Mouse (Mus musculus) limb, embryonic 15.5 days (tissue): ENCODE results near the gene Fam169b. TPM values are rescaled to one million over a fixed set of nuclear protein-coding genes. Genes with fewer than 3 reads are reported as not detected.

Experiments
- ATAC-seq: fragments of 200-750 bp; cut with Nextera tagmentation; 2 replicates; pipeline ENCODE4 v1.8.0; 2017; ENCODE audit warnings: low read depth, moderate TSS enrichment; ENCODE audit not compliant: insufficient number of reproducible peaks, low FRiP score, low TSS enrichment
- H3K27ac ChIP-seq: fragments of 300-500 bp; sonication (generic); 2 replicates; pipeline ENCODE4 v1.5.1; 2015; ENCODE audit warnings: moderate library complexity, mild to moderate bottlenecking, inconsistent platforms
- H3K27me3 ChIP-seq: fragments of 300-500 bp; sonication (generic); 2 replicates; pipeline ENCODE4 v1.6.1; 2015; ENCODE audit warnings: inconsistent platforms
- H3K36me3 ChIP-seq: fragments of 300-500 bp; sonication (generic); 2 replicates; pipeline ENCODE4 v1.6.1; 2015; ENCODE audit warnings: inconsistent platforms
- H3K4me1 ChIP-seq: fragments of 300-500 bp; sonication (generic); 2 replicates; pipeline ENCODE4 v1.6.1; 2015; ENCODE audit warnings: inconsistent platforms
- H3K4me2 ChIP-seq: fragments of 300-500 bp; sonication (generic); 2 replicates; pipeline ENCODE4 v1.6.1; 2015; ENCODE audit warnings: mild to moderate bottlenecking, inconsistent platforms
- H3K4me3 ChIP-seq: fragments of 300-500 bp; sonication (generic); 2 replicates; pipeline ENCODE4 v1.5.1; 2015; ENCODE audit warnings: mild to moderate bottlenecking, inconsistent platforms
- H3K9ac ChIP-seq: fragments of 300-500 bp; sonication (generic); 2 replicates; pipeline ENCODE4 v1.6.1; 2015; ENCODE audit warnings: inconsistent platforms
- H3K9me3 ChIP-seq: fragments of 300-500 bp; sonication (generic); 2 replicates; pipeline ENCODE4 v1.6.1; 2016; ENCODE audit warnings: inconsistent platforms
- WGBS: fragments of 180-500 bp; shearing (Covaris S2); methylation state at CpG from one replicate; pipeline ENCODE4 v1.1.7; 2015; 5-methylcytosine and 5-hydroxymethylcytosine counted together
- polyA plus RNA-seq: library from polyadenylated mRNA; unstranded; fragments of >200 nt; fragmentation: Nextera tagmentation; extraction: Ambion mirVana; gene quantifications from 2 replicates; pipeline ENCODE4 v1.2.1, GENCODE M21; 2015

Fam169b gene
- polyA plus RNA-seq, 1 experiment from 2014 or later, result 0.96 TPM

DNA sequence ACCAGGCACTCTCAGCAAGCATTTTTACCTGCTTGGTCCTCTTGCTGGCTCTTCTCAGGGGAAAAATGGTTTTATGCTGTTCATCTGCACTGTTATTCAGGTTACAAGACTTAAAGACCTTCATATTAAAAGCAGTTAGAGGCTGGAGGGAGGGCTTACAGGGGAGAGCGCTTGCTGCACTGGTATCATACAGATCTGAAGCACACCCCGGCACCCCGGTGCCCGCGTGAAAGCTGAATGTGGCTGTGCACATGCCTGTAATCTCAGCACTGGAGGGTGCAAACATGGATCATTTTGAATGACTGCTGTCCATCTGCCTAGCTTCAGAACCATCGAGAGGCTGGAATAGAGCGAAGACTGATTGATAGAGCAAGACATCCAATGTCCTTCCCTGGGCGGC lies 15.4 kb downstream of the Fam169b start:
- ATAC-seq, result no peak
- peaks cover 15% of the 10 kb centered on the region; the same call in 1 of the 2 replicates for H3K4me1 ChIP-seq
- H3K4me3 ChIP-seq, result no peak overlapping the region
- no peaks in the 10 kb centered on the region for H3K9me3 ChIP-seq
- 88% methylated on average over 8 of the region's 8 CpGs for WGBS
- H3K27ac ChIP-seq, result no peak overlapping the region
- no peak overlapping the region for H3K9ac ChIP-seq
- no peak overlapping the region for H3K4me2 ChIP-seq
- H3K36me3 ChIP-seq, result no peaks in the 10 kb centered on the region
- H3K27me3 ChIP-seq, result no peaks in the 10 kb centered on the region

DNA sequence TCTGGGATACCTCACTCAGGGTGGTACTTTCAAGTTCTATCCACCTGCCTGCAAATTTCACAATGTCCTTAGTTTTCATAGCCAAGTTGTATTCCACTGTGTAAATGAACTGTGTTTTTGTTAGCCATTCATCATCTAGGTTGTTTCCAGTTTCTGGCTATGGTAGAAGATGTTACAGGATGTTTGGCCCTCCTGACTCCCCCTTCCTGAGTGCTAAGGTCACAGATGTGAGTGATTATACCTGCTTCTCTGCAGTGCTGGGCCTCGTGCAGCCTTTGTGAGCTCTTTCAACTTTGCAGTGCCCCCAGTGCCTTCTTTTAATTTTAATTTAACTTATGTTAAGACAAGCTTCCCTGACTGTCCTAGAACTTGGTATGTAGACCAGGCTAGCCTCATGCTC lies 18.0 kb downstream of the Fam169b start:
- Histone ChIP-seq H3K4me3 (no peak overlapping the region), H3K9ac (no peak overlapping the region), H3K27ac (no peak overlapping the region), H3K4me2 (no peak overlapping the region), H3K9me3 (no peaks in the 10 kb centered on the region), H3K27me3 (no peaks in the 10 kb centered on the region), H3K36me3 (no peaks in the 10 kb centered on the region), H3K4me1 (peaks cover 5% of the 10 kb centered on the region; the same call in 1 of the 2 replicates)
- 53% methylated on average over 1 of the region's 1 CpGs for WGBS
- no peak for ATAC-seq

DNA sequence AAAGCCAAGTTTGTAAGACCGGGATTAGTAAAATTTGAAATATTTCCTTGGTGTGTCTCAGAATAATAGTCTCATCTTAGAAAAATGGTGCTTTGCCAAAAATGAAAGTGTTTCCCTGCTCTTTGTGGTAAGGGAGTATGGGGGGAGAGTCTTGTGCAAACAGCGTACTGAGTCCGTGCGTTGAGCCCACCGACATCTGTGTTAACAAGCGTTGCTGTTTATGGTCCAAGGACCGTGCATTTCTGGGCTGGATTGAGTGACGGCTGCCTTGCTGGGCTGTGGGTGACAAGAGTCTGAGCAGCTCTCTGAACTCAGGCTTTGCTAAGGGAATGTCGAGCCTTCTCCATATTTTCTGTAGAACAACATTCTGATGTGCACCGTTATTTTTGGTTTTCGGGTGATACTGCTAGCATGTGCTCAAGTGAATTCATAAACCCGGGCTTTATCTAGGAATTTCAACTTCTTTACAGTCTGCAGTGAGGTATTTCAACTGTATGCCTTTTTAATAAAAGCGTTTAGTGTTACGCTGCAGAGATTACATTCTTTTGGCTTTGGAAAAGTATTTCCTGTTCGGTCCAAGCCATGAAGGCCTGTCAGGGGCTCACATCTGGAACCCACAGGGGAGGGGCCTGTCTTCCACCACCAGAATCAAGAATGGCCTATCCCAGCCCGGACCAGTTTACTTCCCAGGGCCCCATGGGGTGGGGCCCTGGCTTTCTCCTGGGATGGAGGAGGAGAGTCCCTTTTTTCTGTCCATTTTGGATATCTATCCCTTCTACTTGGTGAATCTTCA lies 20.6 kb downstream of the Fam169b start:
- WGBS, result 24% methylated on average over 16 of the region's 16 CpGs
- H3K9me3 ChIP-seq, result no peaks in the 10 kb centered on the region
- H3K27me3 ChIP-seq, result no peaks in the 10 kb centered on the region
- peak overlapping the region; percentile 28; the same call in 1 of the 2 replicates for H3K4me2 ChIP-seq
- H3K27ac ChIP-seq, result peak overlapping the region; percentile 82
- no peak overlapping the region for H3K4me3 ChIP-seq
- no peaks in the 10 kb centered on the region for H3K36me3 ChIP-seq
- H3K4me1 ChIP-seq, result peaks cover 2% of the 10 kb centered on the region; the same call in 1 of the 2 replicates
- H3K9ac ChIP-seq, result no peak overlapping the region
- ATAC-seq, result peak; percentile 69

DNA sequence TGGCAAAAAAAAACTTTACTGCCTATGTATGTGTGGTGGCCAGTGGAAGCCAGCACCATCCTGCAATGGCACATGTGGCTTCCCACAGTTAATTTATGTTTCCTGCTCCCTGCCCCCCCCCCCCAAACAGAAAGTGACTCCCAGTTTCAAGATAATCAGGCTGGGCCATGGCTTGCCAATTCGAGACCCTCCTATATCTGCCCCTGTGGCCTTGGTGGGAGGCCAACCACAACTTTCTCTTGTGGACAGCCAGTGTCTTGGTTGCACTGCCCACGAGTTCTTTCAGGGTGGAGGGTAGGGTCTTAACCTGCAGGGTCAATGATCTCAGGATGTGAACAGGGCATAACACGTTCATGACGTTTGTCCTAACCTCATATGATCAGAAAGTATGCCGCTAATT lies 22.8 kb downstream of the Fam169b start:
- ATAC-seq, result no peak
- Histone ChIP-seq H3K4me3 (no peak overlapping the region), H3K4me2 (no peak overlapping the region), H3K4me1 (peaks cover 6% of the 10 kb centered on the region), H3K27me3 (no peaks in the 10 kb centered on the region), H3K36me3 (no peaks in the 10 kb centered on the region), H3K9me3 (no peaks in the 10 kb centered on the region), H3K27ac (no peak overlapping the region), H3K9ac (no peak overlapping the region)
- WGBS, result 86% methylated on average over 5 of the region's 5 CpGs

DNA sequence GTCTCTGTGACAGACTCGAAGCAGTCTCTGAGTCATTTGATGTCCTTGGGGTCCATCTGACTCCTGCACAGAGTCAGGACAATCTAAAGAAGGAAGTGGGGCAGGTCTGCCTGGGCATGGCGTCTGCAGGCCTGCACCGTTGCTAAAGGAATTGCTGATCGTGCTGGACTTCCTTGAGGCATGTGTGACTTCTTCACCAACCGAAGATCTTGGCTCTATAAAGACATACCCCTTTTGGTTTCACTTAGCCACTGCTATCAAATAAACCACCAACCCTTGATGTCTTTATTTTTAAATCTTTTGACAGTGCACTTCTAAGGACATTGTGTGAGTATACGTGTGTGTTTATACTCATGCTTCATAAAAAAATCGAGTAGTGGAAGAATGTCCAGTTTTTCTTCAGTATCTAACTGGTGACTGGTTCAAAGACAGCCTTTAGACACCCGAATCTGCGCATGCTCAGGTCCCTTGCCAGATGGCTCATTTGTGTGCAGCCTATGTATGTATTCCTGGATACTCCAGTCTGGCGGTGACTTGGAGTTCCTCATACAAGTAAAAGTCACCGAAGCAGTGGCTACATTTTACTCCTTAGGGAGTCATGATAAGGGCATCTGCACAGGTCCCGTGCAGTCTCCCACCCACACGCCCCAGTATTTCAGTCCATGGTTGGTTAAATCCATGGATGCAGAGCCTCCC lies 24.9 kb downstream of the Fam169b start:
- H3K27ac ChIP-seq, result no peak overlapping the region
- no peak overlapping the region for H3K4me2 ChIP-seq
- no peaks in the 10 kb centered on the region for H3K36me3 ChIP-seq
- H3K27me3 ChIP-seq, result no peaks in the 10 kb centered on the region
- 74% methylated on average over 13 of the region's 13 CpGs for WGBS
- H3K9ac ChIP-seq, result no peak overlapping the region
- ATAC-seq, result no peak
- peaks cover 16% of the 10 kb centered on the region for H3K4me1 ChIP-seq
- no peaks in the 10 kb centered on the region for H3K9me3 ChIP-seq
- no peak overlapping the region for H3K4me3 ChIP-seq

DNA sequence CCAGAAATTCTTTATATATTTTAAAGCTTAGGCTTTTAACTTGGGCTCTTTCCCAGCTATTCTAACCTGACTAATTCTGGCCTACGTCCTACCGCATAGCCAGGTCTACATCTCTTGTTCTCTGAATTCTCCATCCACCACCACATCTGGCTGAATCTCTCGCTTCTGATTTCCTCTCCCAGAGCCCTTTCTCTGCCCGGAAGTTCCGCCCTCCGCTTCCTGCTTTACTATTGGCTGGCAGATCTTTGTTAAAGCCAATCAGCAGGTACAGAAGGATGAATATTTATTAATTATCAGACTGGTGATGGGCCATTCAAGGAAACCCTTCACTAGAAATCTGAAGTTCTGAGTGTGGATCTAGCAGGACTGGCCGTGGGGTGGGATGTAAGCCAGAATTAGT lies 27.5 kb downstream of the Fam169b start:
- WGBS, result 61% methylated on average over 7 of the region's 7 CpGs
- Histone ChIP-seq H3K27me3 (no peaks in the 10 kb centered on the region), H3K4me3 (peak overlapping the region; percentile 14), H3K9ac (no peak overlapping the region), H3K4me2 (0 out of 2 replicates have a peak overlapping the region, but pooled peaks have one; percentile 5), H3K27ac (no peak overlapping the region; the same call in 1 of the 2 replicates), H3K9me3 (no peaks in the 10 kb centered on the region), H3K4me1 (peaks cover 24% of the 10 kb centered on the region), H3K36me3 (no peaks in the 10 kb centered on the region)
- no peak for ATAC-seq

DNA sequence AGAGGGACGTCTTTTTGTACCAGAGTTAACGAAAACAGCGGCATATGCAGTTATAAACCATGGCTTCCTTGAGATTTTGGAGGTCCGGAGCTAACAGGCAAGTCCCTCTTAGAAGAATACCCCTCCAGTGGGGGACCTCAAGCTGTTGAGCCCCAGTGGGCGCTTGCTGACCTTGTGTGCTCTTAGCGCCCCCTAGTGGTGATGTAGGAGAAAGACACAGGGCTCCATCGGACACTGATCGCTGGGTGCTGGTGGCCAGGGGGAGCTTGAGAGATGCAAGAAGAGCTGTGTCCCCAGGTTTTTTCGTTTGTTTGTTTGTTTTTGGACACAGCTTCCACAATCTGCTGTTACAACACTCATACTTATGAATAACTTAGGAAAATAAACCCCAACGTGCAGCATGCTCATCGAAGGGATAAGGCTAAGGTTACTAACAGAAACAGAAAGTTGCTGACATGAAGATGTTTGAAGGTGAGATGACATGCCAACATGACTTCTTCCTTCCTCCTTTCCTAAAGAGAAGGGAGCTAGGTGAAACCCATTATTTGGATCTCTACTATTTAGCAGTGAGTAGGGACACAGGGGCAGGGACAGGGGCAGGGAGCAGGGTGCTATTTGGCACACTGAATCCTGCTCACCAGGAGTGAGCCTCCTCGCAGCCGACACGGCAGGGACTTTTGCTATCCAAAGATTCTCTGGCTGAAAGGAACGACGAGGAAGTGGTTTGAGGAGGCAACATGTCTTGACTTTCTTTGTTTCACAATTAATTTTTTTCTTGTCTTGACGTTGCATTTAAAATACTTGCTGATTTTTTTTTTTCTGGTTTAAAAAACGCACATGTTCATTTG lies 29.2 kb downstream of the Fam169b start:
- Histone ChIP-seq H3K9me3 (no peaks in the 10 kb centered on the region), H3K27ac (0 out of 2 replicates have a peak overlapping the region, but pooled peaks have one; percentile 17), H3K9ac (no peak overlapping the region), H3K4me1 (peaks cover 31% of the 10 kb centered on the region), H3K4me3 (peak overlapping the region; percentile 29), H3K27me3 (no peaks in the 10 kb centered on the region), H3K36me3 (no peaks in the 10 kb centered on the region), H3K4me2 (peak overlapping the region; percentile 45)
- 11% methylated on average over 18 of the region's 18 CpGs for WGBS
- ATAC-seq, result peak; percentile 76; the same call in 1 of the 2 replicates

DNA sequence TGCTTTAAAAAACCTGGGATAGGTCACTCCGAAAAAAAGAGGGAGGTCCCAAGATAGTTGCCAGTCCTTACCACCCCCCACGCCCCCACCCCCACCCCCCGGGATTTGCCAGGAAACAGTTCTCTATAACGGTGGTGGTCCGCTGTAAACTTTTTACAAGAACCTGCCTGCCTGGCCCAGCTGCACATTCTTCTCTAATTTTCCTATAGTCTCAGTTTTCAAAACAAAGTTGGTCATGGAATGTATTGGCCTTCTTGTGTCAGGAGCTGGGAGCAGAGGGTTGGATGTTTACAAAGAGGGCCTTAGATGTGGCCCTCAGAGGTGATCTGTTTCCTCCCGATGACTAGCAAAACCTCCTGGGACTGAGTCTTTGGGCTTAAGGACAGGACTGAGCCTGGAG lies 30.0 kb downstream of the Fam169b start:
- no peak overlapping the region; the same call in 1 of the 2 replicates for H3K4me2 ChIP-seq

DNA sequence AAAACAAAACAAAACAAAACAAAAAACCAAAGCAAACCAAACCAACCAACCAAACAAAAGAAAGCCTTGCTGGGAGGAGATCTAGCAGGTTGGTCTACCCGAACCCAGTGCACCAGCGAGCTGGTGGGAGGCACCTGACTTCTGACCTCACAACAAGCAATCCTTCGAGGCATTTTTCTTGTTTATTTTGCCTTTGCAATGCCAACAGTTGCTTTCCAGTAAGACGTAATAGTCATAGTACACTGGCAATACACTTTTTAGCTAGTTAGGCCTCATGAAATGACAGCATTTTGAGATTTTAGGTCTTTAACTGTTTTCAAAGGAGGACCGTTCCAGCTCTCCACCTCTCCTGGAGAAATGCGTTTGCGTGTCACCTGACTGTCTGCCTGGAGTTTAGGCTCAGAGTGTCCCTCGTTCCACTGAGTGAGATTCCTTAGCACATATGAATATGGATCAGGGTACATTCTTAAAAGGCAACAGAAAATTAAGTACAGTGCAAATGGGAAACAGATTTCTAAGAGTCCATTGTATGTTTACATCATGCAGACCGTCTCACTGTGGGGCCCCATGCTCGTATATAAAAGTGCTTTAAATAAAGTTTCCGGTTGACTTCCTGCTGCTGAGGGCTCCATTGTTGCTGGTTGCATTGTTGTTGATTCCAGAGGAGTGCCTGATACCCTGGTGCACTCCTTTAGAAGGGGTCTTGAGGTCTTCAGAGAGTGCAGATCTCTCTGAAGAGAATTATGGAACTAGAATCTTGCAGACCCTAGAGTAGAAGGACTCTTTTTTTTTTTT lies 32.3 kb downstream of the Fam169b start:
- H3K27me3 ChIP-seq, result no peaks in the 10 kb centered on the region
- H3K4me1 ChIP-seq, result peaks cover 36% of the 10 kb centered on the region
- WGBS, result 58% methylated on average over 11 of the region's 11 CpGs
- H3K27ac ChIP-seq, result no peak overlapping the region
- no peak overlapping the region for H3K4me3 ChIP-seq
- no peak for ATAC-seq
- H3K9ac ChIP-seq, result no peak overlapping the region
- no peaks in the 10 kb centered on the region for H3K9me3 ChIP-seq
- no peak overlapping the region for H3K4me2 ChIP-seq
- no peaks in the 10 kb centered on the region for H3K36me3 ChIP-seq

More for the DNA sequence above, 30.0 kb downstream of the Fam169b start:
- Histone ChIP-seq H3K36me3 (no peaks in the 10 kb centered on the region), H3K4me1 (peaks cover 34% of the 10 kb centered on the region), H3K4me3 (no peak overlapping the region), H3K9me3 (no peaks in the 10 kb centered on the region), H3K9ac (no peak overlapping the region), H3K27ac (peak overlapping the region; percentile 54; the same call in 1 of the 2 replicates), H3K27me3 (no peaks in the 10 kb centered on the region)
- ATAC-seq, result no peak
- 11% methylated on average over 6 of the region's 6 CpGs for WGBS

DNA sequence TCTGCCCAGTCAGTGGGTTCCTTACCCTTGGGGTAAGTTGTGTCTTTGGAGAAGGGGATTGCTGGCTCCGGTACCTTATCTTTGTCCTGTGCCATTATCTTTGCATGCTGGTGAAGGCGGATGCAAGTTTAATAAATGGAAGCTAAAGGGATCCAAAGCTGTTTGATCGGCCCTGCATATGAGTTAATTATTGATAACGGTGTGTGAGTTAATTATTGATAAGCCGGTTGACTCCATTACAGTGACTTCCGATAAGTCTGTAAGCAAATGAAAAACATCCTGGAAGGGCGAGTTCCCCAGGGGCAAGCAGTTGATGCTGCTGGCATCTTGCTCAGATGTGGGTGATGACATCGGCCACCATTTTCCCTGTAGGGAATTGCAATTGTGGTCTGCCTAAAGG lies 33.1 kb downstream of the Fam169b start:
- Histone ChIP-seq H3K9ac (no peak overlapping the region), H3K27me3 (no peaks in the 10 kb centered on the region), H3K4me1 (peaks cover 38% of the 10 kb centered on the region), H3K36me3 (no peaks in the 10 kb centered on the region), H3K27ac (no peak overlapping the region), H3K4me3 (no peak overlapping the region), H3K4me2 (no peak overlapping the region), H3K9me3 (no peaks in the 10 kb centered on the region)
- ATAC-seq, result no peak
- 95% methylated on average over 8 of the region's 8 CpGs for WGBS

DNA sequence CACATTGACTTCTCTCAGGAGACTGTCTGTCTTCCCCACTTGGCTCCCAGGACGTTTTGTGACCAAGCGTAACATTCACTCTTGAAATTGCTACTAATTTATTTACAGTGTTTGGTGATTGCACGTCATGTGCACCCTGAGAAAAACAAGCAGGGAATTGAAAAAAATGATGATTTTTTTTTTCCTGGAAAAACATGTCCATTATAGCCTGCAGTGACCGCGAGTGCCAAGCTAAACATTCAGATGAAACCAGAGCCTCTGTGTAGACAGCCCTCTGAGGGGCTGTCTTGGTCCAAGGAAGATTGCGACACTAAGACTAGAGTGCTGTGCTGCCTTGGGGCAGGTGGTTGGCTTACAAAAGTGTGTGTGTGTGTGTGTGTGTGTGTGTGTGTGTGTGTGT lies 37.8 kb downstream of the Fam169b start:
- Histone ChIP-seq H3K9me3 (no peaks in the 10 kb centered on the region), H3K27me3 (no peaks in the 10 kb centered on the region), H3K4me3 (no peak overlapping the region), H3K4me2 (no peak overlapping the region), H3K27ac (no peak overlapping the region), H3K36me3 (no peaks in the 10 kb centered on the region), H3K9ac (no peak overlapping the region), H3K4me1 (peaks cover 25% of the 10 kb centered on the region; the same call in 1 of the 2 replicates)
- 58% methylated on average over 6 of the region's 6 CpGs for WGBS
- ATAC-seq, result no peak
